Mouse (Mus musculus): ENCODE results near the gene Cfap61. TPM values are rescaled to one million over a fixed set of nuclear protein-coding genes. Genes with fewer than 3 reads are reported as not detected.
A peak's percentile ranks its signal among the peaks of the same experiment; 100 is the strongest.

Cfap61 gene
- polyA plus RNA-seq, 1 experiment from 2014 or later = not detected

DNA sequence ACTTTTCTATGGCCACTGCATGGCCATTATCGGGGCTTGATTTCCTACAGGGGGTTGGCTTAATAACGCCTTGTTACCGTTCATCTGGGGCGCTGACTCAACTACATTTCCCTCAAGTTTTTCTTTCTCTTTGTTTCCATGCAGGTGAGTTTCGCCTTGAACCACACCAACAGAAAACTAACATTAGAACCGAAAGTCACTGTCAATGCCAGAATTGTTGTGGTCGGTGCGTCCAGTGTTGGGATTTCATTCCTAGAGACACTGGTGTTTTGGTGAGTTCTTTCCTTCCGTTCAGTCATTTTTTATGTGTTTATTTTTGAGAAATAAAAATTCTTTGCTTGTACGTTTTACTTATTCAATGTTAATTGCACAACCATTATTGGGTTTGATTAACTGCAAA lies 142.5 kb downstream of the Cfap61 start:
- DNase-seq (no peak), ATAC-seq (no peak)
- Histone ChIP-seq H3K27ac (ENCODE audit: low read depth) (no peak overlapping the region), H3K4me2 (ENCODE audit: low read depth, low read length) (no peak overlapping the region), H3K4me1 (ENCODE audit: insufficient read depth) (no peaks in the 10 kb centered on the region), H3K4me3 (ENCODE audit: low read depth, low read length) (no peak overlapping the region), H3K9ac (replicated peaks) (no peak overlapping the region), H3K36me3 (replicated peaks; ENCODE audit: insufficient read depth, low read length) (no peaks in the 10 kb centered on the region), H3K9me3 (ENCODE audit: low read length) (no peaks in the 10 kb centered on the region), H3K27me3 (ENCODE audit: insufficient read depth, low read length) (no peaks in the 10 kb centered on the region)
- WGBS (ENCODE audit: insufficient replicate concordance) = 79% methylated on average over 10 of the region's 10 CpGs
- no peak for TF ChIP-seq EP300 (IDR thresholded peaks at IDR 0.05; ENCODE audit: low read depth)
- no peak for TF ChIP-seq CTCF (IDR thresholded peaks at IDR 0.05; ENCODE audit: low read depth)

DNA sequence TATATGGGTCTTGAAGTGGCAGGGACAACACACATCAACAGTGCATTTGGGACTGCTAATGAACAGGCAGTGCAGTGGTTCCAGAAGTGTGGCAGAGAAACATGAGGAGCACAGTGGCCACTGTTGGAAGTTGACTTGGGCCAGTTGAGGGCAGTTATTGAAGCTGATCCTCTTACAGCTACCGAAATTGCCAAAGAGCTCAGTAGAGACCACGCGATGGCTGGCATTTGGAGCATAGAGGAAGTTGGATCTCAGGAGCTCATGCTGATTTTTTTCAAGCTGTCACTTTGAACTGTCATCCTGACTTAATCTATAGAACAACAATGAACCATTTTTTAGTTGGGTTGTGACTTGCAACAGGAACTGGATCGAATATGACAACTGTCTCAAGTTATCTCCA lies 145.7 kb downstream of the Cfap61 start:
- Histone ChIP-seq H3K9me3 (ENCODE audit: low read length) (no peaks in the 10 kb centered on the region), H3K9ac (replicated peaks) (no peak overlapping the region)
- TF ChIP-seq EP300 (IDR thresholded peaks at IDR 0.05; ENCODE audit: low read depth) (no peak), CTCF (IDR thresholded peaks at IDR 0.05; ENCODE audit: low read depth) (no peak)

DNA sequence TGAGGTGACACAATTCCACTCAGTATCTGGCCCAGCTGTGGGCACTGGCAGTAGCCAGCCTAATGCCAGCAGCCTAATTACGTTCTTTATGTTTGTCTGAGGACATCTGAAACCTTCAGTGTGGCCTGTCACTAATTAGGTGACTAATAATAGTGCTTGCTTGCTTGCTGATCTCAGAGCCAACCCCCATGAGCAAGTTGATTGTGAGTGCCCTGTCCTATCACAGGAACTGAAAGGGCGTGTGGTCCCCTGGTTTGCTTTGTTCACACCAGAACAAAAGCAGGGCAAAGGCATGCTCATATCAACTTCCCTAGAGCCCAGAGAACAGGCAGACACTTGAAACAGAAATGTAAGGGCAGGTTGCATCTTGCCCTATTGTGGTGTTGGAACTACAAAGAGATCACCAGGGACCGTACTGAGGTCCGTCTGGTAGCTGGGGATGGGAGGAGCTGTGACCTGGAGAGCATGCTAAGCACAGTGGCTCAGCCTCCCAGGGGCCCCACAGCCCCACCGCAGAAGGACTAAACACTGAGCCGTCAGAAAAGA lies 148.8 kb downstream of the Cfap61 start:
- H3K27me3 ChIP-seq (ENCODE audit: insufficient read depth, low read length) = no peaks in the 10 kb centered on the region
- ATAC-seq = no peak
- WGBS (ENCODE audit: insufficient replicate concordance) = 56% methylated on average over 6 of the region's 6 CpGs

More for the DNA sequence above, 145.7 kb downstream of the Cfap61 start:
- DNase-seq = no peak
- Histone ChIP-seq H3K36me3 (replicated peaks; ENCODE audit: insufficient read depth, low read length) (no peaks in the 10 kb centered on the region), H3K27me3 (ENCODE audit: insufficient read depth, low read length) (no peaks in the 10 kb centered on the region), H3K27ac (ENCODE audit: low read depth) (no peak overlapping the region), H3K4me2 (ENCODE audit: low read depth, low read length) (no peak overlapping the region), H3K4me1 (ENCODE audit: insufficient read depth) (no peaks in the 10 kb centered on the region), H3K4me3 (ENCODE audit: low read depth, low read length) (no peak overlapping the region)
- WGBS (ENCODE audit: insufficient replicate concordance) = 78% methylated on average over 4 of the region's 4 CpGs
- no peak for ATAC-seq

DNA sequence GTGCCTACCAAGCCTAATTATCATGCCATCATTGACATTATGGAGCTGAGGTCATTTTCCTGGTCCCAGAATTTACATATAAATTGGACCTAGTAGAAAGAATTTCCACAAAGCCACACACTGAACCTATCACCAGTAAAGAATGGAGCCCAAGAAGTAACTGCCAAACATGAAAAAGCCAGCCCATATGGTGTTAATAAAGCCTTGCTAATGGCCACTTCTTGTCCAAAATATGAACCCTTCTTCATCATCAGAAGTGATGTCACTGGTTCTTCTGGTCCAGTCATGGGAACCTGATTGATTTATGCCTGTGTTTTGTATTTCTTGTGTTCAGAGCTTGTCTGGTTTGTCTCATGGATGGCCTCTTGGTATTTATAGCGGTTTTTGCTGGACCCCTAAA lies 152.8 kb downstream of the Cfap61 start:
- TF ChIP-seq EP300 (IDR thresholded peaks at IDR 0.05; ENCODE audit: low read depth) = no peak
- no peak for TF ChIP-seq CTCF (IDR thresholded peaks at IDR 0.05; ENCODE audit: low read depth)
- ATAC-seq = no peak
- H3K27ac ChIP-seq (ENCODE audit: low read depth) = no peak overlapping the region

More for the DNA sequence above, 148.8 kb downstream of the Cfap61 start:
- H3K4me3 ChIP-seq (ENCODE audit: low read depth, low read length) = no peak overlapping the region
- H3K9me3 ChIP-seq (ENCODE audit: low read length) = no peaks in the 10 kb centered on the region
- H3K4me2 ChIP-seq (ENCODE audit: low read depth, low read length) = no peak overlapping the region
- H3K4me1 ChIP-seq (ENCODE audit: insufficient read depth) = no peaks in the 10 kb centered on the region
- H3K27ac ChIP-seq (ENCODE audit: low read depth) = no peak overlapping the region
- H3K9ac ChIP-seq (replicated peaks) = no peak overlapping the region
- TF ChIP-seq EP300 (IDR thresholded peaks at IDR 0.05; ENCODE audit: low read depth) = no peak
- TF ChIP-seq CTCF (IDR thresholded peaks at IDR 0.05; ENCODE audit: low read depth) = no peak
- no peak for DNase-seq
- H3K36me3 ChIP-seq (replicated peaks; ENCODE audit: insufficient read depth, low read length) = no peaks in the 10 kb centered on the region

DNA sequence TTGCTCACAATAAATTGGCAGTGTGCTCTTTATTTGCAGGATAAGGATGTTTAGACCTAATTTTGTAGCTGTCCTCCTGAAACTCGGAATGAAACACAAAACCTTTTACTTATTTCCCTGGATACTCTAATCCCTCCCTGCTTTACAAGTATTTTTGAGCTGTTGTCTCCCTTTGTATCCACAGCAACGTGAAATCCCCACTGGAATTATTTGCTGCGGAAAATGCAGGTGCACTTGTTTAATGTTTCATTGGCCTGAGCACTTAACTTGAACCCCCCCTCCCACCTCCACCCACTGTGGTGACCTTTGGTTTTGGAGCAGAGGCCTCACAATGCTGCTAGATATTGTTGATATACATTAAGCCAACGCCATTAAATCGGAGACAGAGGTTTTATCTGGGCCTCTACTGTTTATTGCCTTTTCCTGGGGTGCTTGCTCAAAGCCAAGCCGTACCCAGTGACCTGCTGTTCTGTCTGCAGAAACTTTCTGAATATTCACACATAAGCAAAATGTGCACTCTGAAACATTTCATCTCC lies 154.6 kb downstream of the Cfap61 start:
- H3K4me3 ChIP-seq (ENCODE audit: low read depth, low read length) = no peak overlapping the region
- DNase-seq (no peak), ATAC-seq (no peak)
- H3K27ac ChIP-seq (ENCODE audit: low read depth) = no peak overlapping the region
- no peak overlapping the region for H3K4me2 ChIP-seq (ENCODE audit: low read depth, low read length)
- no peaks in the 10 kb centered on the region for H3K36me3 ChIP-seq (replicated peaks; ENCODE audit: insufficient read depth, low read length)
- H3K9ac ChIP-seq (replicated peaks) = no peak overlapping the region
- no peaks in the 10 kb centered on the region for H3K27me3 ChIP-seq (ENCODE audit: insufficient read depth, low read length)
- H3K4me1 ChIP-seq (ENCODE audit: insufficient read depth) = no peaks in the 10 kb centered on the region
- H3K9me3 ChIP-seq (ENCODE audit: low read length) = no peaks in the 10 kb centered on the region
- TF ChIP-seq CTCF (IDR thresholded peaks at IDR 0.05; ENCODE audit: low read depth) (no peak), EP300 (IDR thresholded peaks at IDR 0.05; ENCODE audit: low read depth) (no peak)
- WGBS (ENCODE audit: insufficient replicate concordance) = 74% methylated on average over 6 of the region's 6 CpGs

More for the DNA sequence above, 152.8 kb downstream of the Cfap61 start:
- Histone ChIP-seq H3K4me1 (ENCODE audit: insufficient read depth) (no peaks in the 10 kb centered on the region), H3K9ac (replicated peaks) (no peak overlapping the region), H3K36me3 (replicated peaks; ENCODE audit: insufficient read depth, low read length) (no peaks in the 10 kb centered on the region), H3K9me3 (ENCODE audit: low read length) (no peaks in the 10 kb centered on the region), H3K4me3 (ENCODE audit: low read depth, low read length) (no peak overlapping the region), H3K4me2 (ENCODE audit: low read depth, low read length) (no peak overlapping the region), H3K27me3 (ENCODE audit: insufficient read depth, low read length) (no peaks in the 10 kb centered on the region)
- no peak for DNase-seq
- WGBS (ENCODE audit: insufficient replicate concordance) = 89% methylated on average over 1 of the region's 1 CpGs

DNA sequence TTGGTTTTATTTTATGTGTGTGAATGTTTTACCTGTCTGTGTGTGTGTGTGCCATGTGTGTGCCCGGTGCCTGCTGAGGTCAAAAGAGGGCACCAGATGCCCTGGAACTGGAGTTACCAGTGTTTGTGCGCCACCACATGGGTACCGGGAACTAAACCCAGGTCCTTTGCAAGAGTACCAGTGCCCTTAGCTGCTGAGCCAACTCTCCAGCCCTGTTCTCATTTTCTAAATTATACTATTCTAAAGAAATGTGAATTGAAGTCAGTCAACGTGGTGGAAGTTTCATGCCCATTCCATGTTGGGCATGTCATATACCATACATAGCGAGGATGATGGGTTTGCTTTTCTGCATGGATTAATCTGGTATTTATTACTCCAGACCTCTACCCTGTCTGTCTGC lies 162.9 kb downstream of the Cfap61 start:
- peak overlapping the region; percentile 50 for H3K4me3 ChIP-seq (ENCODE audit: low read depth, low read length)
- H3K4me2 ChIP-seq (ENCODE audit: low read depth, low read length) = peak overlapping the region; percentile 58
- TF ChIP-seq CTCF (IDR thresholded peaks at IDR 0.05; ENCODE audit: low read depth) (no peak), EP300 (IDR thresholded peaks at IDR 0.05; ENCODE audit: low read depth) (no peak)

More for the DNA sequence above, 162.9 kb downstream of the Cfap61 start:
- Histone ChIP-seq H3K9ac (replicated peaks) (peak overlapping the region; percentile 59), H3K9me3 (ENCODE audit: low read length) (no peaks in the 10 kb centered on the region), H3K27ac (ENCODE audit: low read depth) (no peak overlapping the region), H3K36me3 (replicated peaks; ENCODE audit: insufficient read depth, low read length) (no peaks in the 10 kb centered on the region), H3K4me1 (ENCODE audit: insufficient read depth) (0 out of 2 replicates have a peak, but pooled peaks cover 2% of the 10 kb centered on the region), H3K27me3 (ENCODE audit: insufficient read depth, low read length) (no peaks in the 10 kb centered on the region)
- no peak for ATAC-seq
- no peak for DNase-seq
- 89% methylated on average over 5 of the region's 5 CpGs for WGBS (ENCODE audit: insufficient replicate concordance)

Data from liver, postnatal 0 days (tissue).